ENCODE assay signal across 8 mouse cellular contexts in the genomic region with DNA sequence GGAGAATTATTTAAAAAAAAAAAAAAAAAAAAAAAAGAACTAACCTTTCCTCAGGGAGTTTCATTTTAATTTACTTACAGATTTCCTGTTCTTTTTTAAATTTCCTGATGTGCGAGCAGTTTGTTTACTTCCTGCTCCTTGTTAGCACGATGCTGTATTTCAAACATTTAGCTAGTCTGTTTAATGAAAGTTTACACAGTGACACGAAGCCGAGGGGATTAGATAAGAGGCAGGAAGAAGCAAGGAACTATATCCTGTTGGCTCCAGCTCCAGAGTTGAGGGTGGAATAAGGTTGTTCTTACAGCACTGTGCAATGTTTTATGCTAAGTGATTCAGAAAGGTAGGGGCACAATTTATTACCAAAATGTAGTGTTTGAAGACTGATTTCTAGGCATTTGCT. TPM values are rescaled to one million over a fixed set of nuclear protein-coding genes. Genes with fewer than 3 reads are reported as not detected.
A peak's percentile ranks its signal among the peaks of the same experiment; 100 is the strongest.
DNase-seq lines count a peak whose midpoint lies in the region; ATAC-seq and TF ChIP-seq lines count a peak whose summit lies in the region.

No protein-coding gene starts in this region.

- TF ChIP-seq RAD21 in MEL (IDR thresholded peaks at IDR 0.05; ENCODE audit: low read depth, low read length) = no peak

- no peaks in the 10 kb centered on the region for H3K9me3 ChIP-seq in erythroblast, embryonic 14.5 days (ENCODE audit: control insufficient read depth, low read length)
- no peaks in the 10 kb centered on the region for H3K9me3 ChIP-seq in MEL (replicated peaks; ENCODE audit: insufficient read depth, low read length)
- H3K9me3 ChIP-seq in heart, embryonic 16.5 days (replicated peaks; ENCODE audit: control insufficient read depth, low read length) = no peaks in the 10 kb centered on the region
- H3K9me3 ChIP-seq in liver, embryonic 16.5 days (replicated peaks; ENCODE audit: control insufficient read depth, low read length) = no peaks in the 10 kb centered on the region
- H3K9me3 ChIP-seq in stomach, embryonic 16.5 days (replicated peaks; ENCODE audit: control insufficient read depth, low read length) = no peaks in the 10 kb centered on the region

- TF ChIP-seq EP300 in MEL (IDR thresholded peaks at IDR 0.05; ENCODE audit: low read depth in 1 of 2, low read length in 2 of 2) = no peak

- H3K36me3 ChIP-seq in erythroblast, embryonic 14.5 days (ENCODE audit: control insufficient read depth) = peaks cover 10% of the 10 kb centered on the region
- H3K36me3 ChIP-seq in MEL (ENCODE audit: control insufficient read depth in 1 of 2, insufficient read depth in 2 of 2, low read length in 2 of 2) = peaks cover 0 to 13% of the 10 kb centered on the region in 2 experiments; a peak in 2 of 4 replicates
- peaks cover 15% of the 10 kb centered on the region for H3K36me3 ChIP-seq in heart, embryonic 16.5 days (ENCODE audit: control insufficient read depth, insufficient read depth)
- no peaks in the 10 kb centered on the region for H3K36me3 ChIP-seq in liver, embryonic 16.5 days (ENCODE audit: control insufficient read depth, insufficient read depth)
- H3K36me3 ChIP-seq in stomach, embryonic 16.5 days (ENCODE audit: control insufficient read depth, insufficient read depth, low read length) = peaks cover 8% of the 10 kb centered on the region; the same call in 1 of the 2 replicates

- H3K27me3 ChIP-seq in erythroblast, embryonic 14.5 days (ENCODE audit: control insufficient read depth) = no peaks in the 10 kb centered on the region
- H3K27me3 ChIP-seq in MEL (ENCODE audit: control insufficient read depth in 1 of 2, insufficient read depth in 2 of 2, low read length in 2 of 2) = no peaks in the 10 kb centered on the region
- H3K27me3 ChIP-seq in heart, embryonic 16.5 days (ENCODE audit: control insufficient read depth, insufficient read depth, low read length) = no peaks in the 10 kb centered on the region
- no peaks in the 10 kb centered on the region for H3K27me3 ChIP-seq in liver, embryonic 16.5 days (ENCODE audit: control insufficient read depth, insufficient read depth, low read depth, low read length)
- no peaks in the 10 kb centered on the region for H3K27me3 ChIP-seq in stomach, embryonic 16.5 days (ENCODE audit: control insufficient read depth, insufficient read depth, low read length)

- no peak for TF ChIP-seq CTCF in MEL (IDR thresholded peaks at IDR 0.05 in 2 of 3, conservative IDR thresholded peaks at IDR 0.05 in 1 of 3; ENCODE audit: control insufficient read depth in 1 of 3, insufficient read depth in 1 of 3, low read depth in 2 of 3, low read length in 3 of 3, poor library complexity in 1 of 3, severe bottlenecking in 1 of 3)

- H3K4me2 ChIP-seq in heart, embryonic 16.5 days (ENCODE audit: low read depth, low read length) = peak overlapping the region; percentile 74
- peak overlapping the region; percentile 71 for H3K4me2 ChIP-seq in liver, embryonic 16.5 days (ENCODE audit: low read depth, low read length)
- peak overlapping the region; percentile 70 for H3K4me2 ChIP-seq in stomach, embryonic 16.5 days (ENCODE audit: low read depth, low read length)

- ATAC-seq in erythroblast, adult 5-6 weeks (replicated peaks; ENCODE audit: low FRiP score, poor library complexity, severe bottlenecking) = no peak
- no peak for ATAC-seq in heart, embryonic 16.5 days (replicated peaks; ENCODE audit: extremely low read depth, insufficient read depth, low FRiP score)
- ATAC-seq in liver, embryonic 16.5 days (ENCODE audit: low read depth) = no peak
- ATAC-seq in stomach, embryonic 16.5 days (ENCODE audit: insufficient read depth, low FRiP score) = no peak

- H3K27ac ChIP-seq in MEL (ENCODE audit: control insufficient read depth, low read depth, low read length) = no peak overlapping the region
- peak overlapping the region; percentile 69; the same call in 1 of the 2 replicates for H3K27ac ChIP-seq in heart, embryonic 16.5 days (ENCODE audit: low read length)
- peak overlapping the region; percentile 12; the same call in 1 of the 2 replicates for H3K27ac ChIP-seq in liver, embryonic 16.5 days (ENCODE audit: low read length)
- peak overlapping the region; percentile 80 for H3K27ac ChIP-seq in stomach, embryonic 16.5 days (ENCODE audit: low read length)

- H3K4me3 ChIP-seq in erythroblast, embryonic 14.5 days (replicated peaks) = peak overlapping the region; percentile 85
- H3K4me3 ChIP-seq in MEL (ENCODE audit: control insufficient read depth in 1 of 2, insufficient read depth in 1 of 2, low read depth in 2 of 2, low read length in 2 of 2) = peak overlapping the region; percentile 59 to 93
- peak overlapping the region; percentile 94 for H3K4me3 ChIP-seq in heart, embryonic 16.5 days (ENCODE audit: low read length)
- peak overlapping the region; percentile 93 for H3K4me3 ChIP-seq in liver, embryonic 16.5 days (ENCODE audit: low read depth, low read length)
- peak overlapping the region; percentile 68 for H3K4me3 ChIP-seq in stomach, embryonic 16.5 days (replicated peaks; ENCODE audit: low read length)

- no peak for TF ChIP-seq POLR2A in MEL (IDR thresholded peaks at IDR 0.05; ENCODE audit: control insufficient read depth in 1 of 2, insufficient read depth in 1 of 2, low read depth in 1 of 2, low read length in 2 of 2, poor library complexity in 1 of 2)

- peaks cover 2% of the 10 kb centered on the region for H3K79me2 ChIP-seq in MEL (ENCODE audit: control insufficient read depth, insufficient read depth, low read length, poor library complexity)

- H3K9ac ChIP-seq in MEL (ENCODE audit: control insufficient read depth, low read depth, low read length, poor library complexity, severe bottlenecking) = peak overlapping the region; percentile 80
- peak overlapping the region; percentile 83 for H3K9ac ChIP-seq in heart, embryonic 16.5 days (ENCODE audit: low read length)
- peak overlapping the region; percentile 87 for H3K9ac ChIP-seq in liver, embryonic 16.5 days (ENCODE audit: low read depth, low read length)
- peak overlapping the region; percentile 83 for H3K9ac ChIP-seq in stomach, embryonic 16.5 days (ENCODE audit: low read length)

- WGBS in heart, embryonic 16.5 days = 5% methylated on average over 4 of the region's 4 CpGs
- 1% methylated on average over 4 of the region's 4 CpGs for WGBS in liver, embryonic 16.5 days (ENCODE audit: insufficient replicate concordance)
- under 1% methylated on average over 4 of the region's 4 CpGs for WGBS in stomach, embryonic 16.5 days

- H3K4me1 ChIP-seq in erythroblast, embryonic 14.5 days (ENCODE audit: control insufficient read depth) = peaks cover 15% of the 10 kb centered on the region
- H3K4me1 ChIP-seq in MEL (ENCODE audit: control insufficient read depth in 1 of 2, insufficient read depth in 2 of 2, low read length in 2 of 2) = peaks cover 0 to 4% of the 10 kb centered on the region in 2 experiments; a peak in 2 of 4 replicates
- peaks cover 12% of the 10 kb centered on the region for H3K4me1 ChIP-seq in heart, embryonic 16.5 days (ENCODE audit: control insufficient read depth, insufficient read depth, low read length)
- H3K4me1 ChIP-seq in liver, embryonic 16.5 days (ENCODE audit: control insufficient read depth, low read depth, low read length) = peaks cover 7% of the 10 kb centered on the region
- H3K4me1 ChIP-seq in stomach, embryonic 16.5 days (ENCODE audit: control insufficient read depth, insufficient read depth, low read length) = peaks cover 5% of the 10 kb centered on the region

- peak; percentile 50 for DNase-seq in MEL (ENCODE audit: low read depth, low spot score)
- DNase-seq in testis, postnatal 14 days (ENCODE audit: low spot score) = no peak
- DNase-seq in gastrocnemius, postnatal 4 days (ENCODE audit: low spot score in 2 of 2) = no peak

RNA-seq across cellular contexts. Expression of a gene that starts 0.7 kb away (rescaled TPM):
- polyA plus RNA-seq in erythroblast, embryonic 14.5 days (2012) = 0.08 and 0.17 TPM in 2 replicates
- 6.0 and 16.9 TPM in 2 replicates for total RNA-seq in erythroblast, adult 5-6 weeks (2015; ENCODE audit: low replicate concordance)
- 8.5 and 23.1 TPM in 2 replicates for total RNA-seq in erythroblast, adult 5-6 weeks (2017; ENCODE audit: low replicate concordance)
- total RNA-seq in MEL (2012; rRNA removed) = 14.4 and 16.1 TPM in 2 replicates
- 10 to 100 TPM in 1 of 2 experiments, not detected in 1; 18.0 TPM for polyA plus RNA-seq in MEL (2012; ENCODE audit: insufficient read depth in 1 of 2, insufficient read length in 2 of 2, low read depth in 1 of 2, low replicate concordance in 2 of 2, missing spikeins in 1 of 2)
- polyA plus RNA-seq in heart, embryonic 16.5 days (2015; fragmentation: Nextera tagmentation; extraction: Ambion mirVana) = 34.1 and 38.1 TPM in 2 replicates
- 16.0 and 19.1 TPM in 2 replicates for polyA plus RNA-seq in liver, embryonic 16.5 days (2015; fragmentation: Nextera tagmentation; extraction: Ambion mirVana)
- polyA plus RNA-seq in stomach, embryonic 16.5 days (2015; fragmentation: Nextera tagmentation; extraction: Ambion mirVana) = 49.7 and 67.0 TPM in 2 replicates
- 10 to 100 TPM; 20.9 to 23.5 TPM for total RNA-seq in gastrocnemius, postnatal 4 days (2021)

RNA-seq across cellular contexts. Expression of a gene that starts 19.5 kb away (rescaled TPM):
- not detected in 2 replicates for polyA plus RNA-seq in erythroblast, embryonic 14.5 days (2012)
- not detected in 2 replicates for total RNA-seq in erythroblast, adult 5-6 weeks (2015; ENCODE audit: low replicate concordance)
- total RNA-seq in erythroblast, adult 5-6 weeks (2017; ENCODE audit: low replicate concordance) = not detected in 2 replicates
- total RNA-seq in MEL (2012; rRNA removed) = not detected in 2 replicates
- polyA plus RNA-seq in MEL (2012; ENCODE audit: insufficient read depth in 1 of 2, insufficient read length in 2 of 2, low read depth in 1 of 2, low replicate concordance in 2 of 2, missing spikeins in 1 of 2) = not detected
- polyA plus RNA-seq in heart, embryonic 16.5 days (2015; fragmentation: Nextera tagmentation; extraction: Ambion mirVana) = not detected in 2 replicates
- not detected in 2 replicates for polyA plus RNA-seq in liver, embryonic 16.5 days (2015; fragmentation: Nextera tagmentation; extraction: Ambion mirVana)
- not detected in 2 replicates for polyA plus RNA-seq in stomach, embryonic 16.5 days (2015; fragmentation: Nextera tagmentation; extraction: Ambion mirVana)
- not detected for total RNA-seq in gastrocnemius, postnatal 4 days (2021)

RNA-seq across cellular contexts. Expression of a gene that starts 23.5 kb away (rescaled TPM):
- not detected in 2 replicates for polyA plus RNA-seq in erythroblast, embryonic 14.5 days (2012)
- not detected in 2 replicates for total RNA-seq in erythroblast, adult 5-6 weeks (2015; ENCODE audit: low replicate concordance)
- not detected in 2 replicates for total RNA-seq in erythroblast, adult 5-6 weeks (2017; ENCODE audit: low replicate concordance)
- not detected in 2 replicates for total RNA-seq in MEL (2012; rRNA removed)
- polyA plus RNA-seq in MEL (2012; ENCODE audit: insufficient read depth in 1 of 2, insufficient read length in 2 of 2, low read depth in 1 of 2, low replicate concordance in 2 of 2, missing spikeins in 1 of 2) = not detected
- polyA plus RNA-seq in heart, embryonic 16.5 days (2015; fragmentation: Nextera tagmentation; extraction: Ambion mirVana) = 0.08 TPM in 1 of 2 replicates, not detected in the other
- polyA plus RNA-seq in liver, embryonic 16.5 days (2015; fragmentation: Nextera tagmentation; extraction: Ambion mirVana) = not detected in 2 replicates
- not detected in 2 replicates for polyA plus RNA-seq in stomach, embryonic 16.5 days (2015; fragmentation: Nextera tagmentation; extraction: Ambion mirVana)
- total RNA-seq in gastrocnemius, postnatal 4 days (2021) = not detected

RNA-seq across cellular contexts. Expression of a gene that starts 31.2 kb away (rescaled TPM):
- polyA plus RNA-seq in erythroblast, embryonic 14.5 days (2012) = 0.06 TPM in 1 of 2 replicates, not detected in the other
- not detected in 2 replicates for total RNA-seq in erythroblast, adult 5-6 weeks (2015; ENCODE audit: low replicate concordance)
- total RNA-seq in erythroblast, adult 5-6 weeks (2017; ENCODE audit: low replicate concordance) = not detected in 2 replicates
- 0.13 TPM in 1 of 2 replicates, not detected in the other for total RNA-seq in MEL (2012; rRNA removed)
- polyA plus RNA-seq in MEL (2012; ENCODE audit: insufficient read depth in 1 of 2, insufficient read length in 2 of 2, low read depth in 1 of 2, low replicate concordance in 2 of 2, missing spikeins in 1 of 2) = not detected
- not detected in 2 replicates for polyA plus RNA-seq in heart, embryonic 16.5 days (2015; fragmentation: Nextera tagmentation; extraction: Ambion mirVana)
- polyA plus RNA-seq in liver, embryonic 16.5 days (2015; fragmentation: Nextera tagmentation; extraction: Ambion mirVana) = not detected in 2 replicates
- polyA plus RNA-seq in stomach, embryonic 16.5 days (2015; fragmentation: Nextera tagmentation; extraction: Ambion mirVana) = not detected in 2 replicates
- total RNA-seq in gastrocnemius, postnatal 4 days (2021) = not detected

Comparison
In these comparisons a context has a peak if more than half of its experiments do, and no peak if none do; other contexts are left out.
1. RNA of a gene that starts 0.7 kb away (polyA plus RNA-seq): 49.7 to 67.0 TPM in stomach, embryonic 16.5 days, 18.0 TPM in MEL, 34.1 to 38.1 TPM in heart, embryonic 16.5 days and 16.0 to 19.1 TPM in liver, embryonic 16.5 days; 0.08 to 0.17 TPM in erythroblast, embryonic 14.5 days; every median in the first group is over 10 times any median in the second.
2. Peak in every context shown above with its lines, with median percentiles within 50 percentile points of each other: H3K4me3 ChIP-seq, H3K9ac ChIP-seq and H3K4me2 ChIP-seq.